Mouse (Mus musculus) brain, embryonic 14.5 days (tissue): ENCODE data around the gene Bpnt1. TPM values are rescaled to one million over a fixed set of nuclear protein-coding genes. Genes with fewer than 3 reads are reported as not detected.

Experiments
- DNase-seq: peaks from one replicate; pipeline ENCODE4 v3.0.0-alpha.2; 2011; ENCODE audit warnings: low read depth
- CTCF ChIP-seq: fragments of 200-500 bp; IDR thresholded peaks from 2 replicates; pipeline ENCODE4 v1.5.1; 2012; ENCODE audit warnings: inconsistent platforms, mild to moderate bottlenecking, moderate library complexity, borderline replicate concordance; ENCODE audit not compliant: insufficient read depth, insufficient read length; ENCODE audit errors: extremely low read depth
- POLR2A ChIP-seq: fragments of 200-500 bp; IDR thresholded peaks from 2 replicates; pipeline ENCODE4 v1.6.1; 2012; ENCODE audit warnings: mild to moderate bottlenecking, inconsistent platforms, borderline replicate concordance; ENCODE audit not compliant: poor library complexity, insufficient read depth, insufficient read length, severe bottlenecking; ENCODE audit errors: extremely low read depth
- polyA plus RNA-seq: library from polyadenylated mRNA; depleted of rRNA; stranded (reverse); fragments of >200 nt; gene quantifications from 2 replicates; pipeline ENCODE4 v1.2.3, GENCODE M21; 2012; rRNA removed

Gene Bpnt1
- 39.6 and 41.8 TPM in 2 replicates for polyA plus RNA-seq

GRCm38 (mm10) chr1:185331983-185332430 lies at the start of gene Bpnt1:
Bpnt1 (plus strand) TSS chr1:185332149.
- no peak for TF ChIP-seq CTCF
- peak; percentile 48; the same call in 1 of the 2 replicates for TF ChIP-seq POLR2A
- DNase-seq, result peak; percentile 97

DNA sequence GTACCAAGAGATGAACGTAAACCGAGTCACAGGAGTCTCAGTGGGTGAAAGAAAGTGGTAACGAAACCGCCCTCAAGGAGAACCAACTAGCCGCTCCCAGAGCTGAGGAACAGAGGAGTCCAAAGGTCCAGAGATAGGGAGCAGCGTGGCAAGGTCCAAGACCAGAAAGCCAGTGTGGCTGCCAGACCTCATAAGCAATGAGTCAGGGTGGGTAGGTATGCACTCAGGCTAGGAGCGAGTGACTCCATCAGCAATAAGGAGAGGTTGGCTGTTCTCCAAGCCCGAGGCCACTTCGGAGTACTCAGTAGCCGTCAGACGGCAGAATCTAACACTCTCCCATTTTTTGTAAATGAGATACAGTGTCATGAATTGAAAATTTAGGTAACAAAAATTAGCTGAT lies 49.1 kb upstream of the Bpnt1 start:
- no peak for DNase-seq
- no peak for TF ChIP-seq CTCF
- TF ChIP-seq POLR2A, result no peak

DNA sequence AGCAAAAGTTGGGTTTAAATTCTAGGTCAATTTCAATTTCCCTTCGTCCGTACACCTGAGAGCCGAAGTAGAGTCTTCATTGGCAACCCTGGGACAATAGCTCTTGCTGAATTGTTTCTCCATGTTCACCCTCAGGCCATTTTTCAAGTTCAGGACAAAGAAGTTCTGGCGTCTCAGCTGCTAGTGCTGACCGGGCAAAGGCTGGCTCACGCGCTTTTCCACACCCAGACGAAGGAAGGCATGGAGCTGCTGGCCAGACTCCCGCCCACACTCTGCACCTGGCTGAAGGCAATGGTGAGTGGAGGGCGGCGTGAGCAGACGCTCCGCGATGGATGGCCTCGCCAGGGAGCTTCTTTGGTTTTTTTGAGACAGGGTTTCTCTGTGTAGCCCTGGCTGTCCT lies 48.7 kb upstream of the Bpnt1 start:
- no peak for DNase-seq
- TF ChIP-seq CTCF (no peak), POLR2A (no peak)

GRCm38 (mm10) chr1:185284740-185285139 lies 47.2 kb upstream of the Bpnt1 start:
- TF ChIP-seq CTCF (no peak), POLR2A (no peak)

GRCm38 (mm10) chr1:185285171-185285570 lies 46.8 kb upstream of the Bpnt1 start:
- DNase-seq, result peak; percentile 92
- TF ChIP-seq CTCF, result no peak
- no peak for TF ChIP-seq POLR2A

More at GRCm38 (mm10) chr1:185284740-185285139, 47.2 kb upstream of the Bpnt1 start:
- DNase-seq, result peak; percentile 92

GRCm38 (mm10) chr1:185287066-185287465 lies 44.9 kb upstream of the Bpnt1 start:
- no peak for TF ChIP-seq POLR2A
- TF ChIP-seq CTCF, result no peak
- no peak for DNase-seq

GRCm38 (mm10) chr1:185289231-185289630 lies 42.7 kb upstream of the Bpnt1 start:
- peak; percentile 7 for DNase-seq
- TF ChIP-seq POLR2A (no peak), CTCF (no peak)

- DNase-seq, result no peak
- TF ChIP-seq POLR2A (no peak), CTCF (no peak)
Observed at GRCm38 (mm10) chr1:185291336-185291735, 40.6 kb upstream of the Bpnt1 start.

GRCm38 (mm10) chr1:185292646-185293360 lies 39.1 kb upstream of the Bpnt1 start:
- TF ChIP-seq CTCF (no peak), POLR2A (no peak)
- no peak for DNase-seq

DNA sequence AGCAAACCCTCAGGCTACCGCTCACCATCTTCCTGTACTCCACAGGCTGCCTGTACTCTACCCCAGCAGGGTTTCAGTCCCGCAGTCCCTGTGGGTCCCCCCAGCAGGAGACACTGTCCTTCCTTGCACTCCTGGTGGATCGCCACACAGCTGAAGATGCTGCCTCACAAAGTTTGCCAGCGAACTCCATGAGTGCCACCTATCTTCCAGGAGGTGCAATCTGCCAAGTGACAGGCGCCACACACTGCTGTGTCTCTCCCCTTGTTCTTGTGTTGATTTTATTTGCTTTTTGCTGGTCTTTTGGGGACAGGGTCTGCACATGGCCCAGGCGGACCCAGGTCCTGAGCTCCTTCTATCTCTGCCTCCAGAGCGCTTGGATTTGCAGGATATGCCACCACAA lies 35.1 kb upstream of the Bpnt1 start:
- TF ChIP-seq CTCF (no peak), POLR2A (no peak)
- DNase-seq, result no peak

DNA sequence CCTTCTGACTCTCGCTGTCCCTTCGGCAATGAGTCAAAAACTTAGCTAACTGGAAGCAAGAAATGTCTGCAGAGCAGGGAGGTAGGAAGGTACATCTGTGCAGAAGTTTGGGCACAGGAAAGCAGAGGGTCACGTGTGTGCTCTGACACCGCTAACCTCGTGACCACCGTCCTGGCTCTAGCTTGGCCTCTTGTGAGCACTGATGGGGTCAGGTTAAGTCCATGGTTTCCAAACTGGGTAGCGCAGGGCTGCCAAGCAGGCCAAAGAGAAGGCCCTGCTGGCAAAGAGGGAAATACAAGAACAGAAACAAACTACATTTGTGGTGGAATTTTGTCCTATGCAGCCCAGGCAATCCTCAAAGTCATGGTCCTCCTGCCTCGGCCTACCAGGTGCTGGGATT lies 33.5 kb upstream of the Bpnt1 start:
- no peak for TF ChIP-seq CTCF
- no peak for TF ChIP-seq POLR2A
- no peak for DNase-seq

- TF ChIP-seq POLR2A (no peak), CTCF (no peak)
- no peak for DNase-seq
Observed at GRCm38 (mm10) chr1:185302816-185303215, 29.1 kb upstream of the Bpnt1 start.
